Mouse (Mus musculus): Measurements from ENCODE around the gene Psme2.

DNA sequence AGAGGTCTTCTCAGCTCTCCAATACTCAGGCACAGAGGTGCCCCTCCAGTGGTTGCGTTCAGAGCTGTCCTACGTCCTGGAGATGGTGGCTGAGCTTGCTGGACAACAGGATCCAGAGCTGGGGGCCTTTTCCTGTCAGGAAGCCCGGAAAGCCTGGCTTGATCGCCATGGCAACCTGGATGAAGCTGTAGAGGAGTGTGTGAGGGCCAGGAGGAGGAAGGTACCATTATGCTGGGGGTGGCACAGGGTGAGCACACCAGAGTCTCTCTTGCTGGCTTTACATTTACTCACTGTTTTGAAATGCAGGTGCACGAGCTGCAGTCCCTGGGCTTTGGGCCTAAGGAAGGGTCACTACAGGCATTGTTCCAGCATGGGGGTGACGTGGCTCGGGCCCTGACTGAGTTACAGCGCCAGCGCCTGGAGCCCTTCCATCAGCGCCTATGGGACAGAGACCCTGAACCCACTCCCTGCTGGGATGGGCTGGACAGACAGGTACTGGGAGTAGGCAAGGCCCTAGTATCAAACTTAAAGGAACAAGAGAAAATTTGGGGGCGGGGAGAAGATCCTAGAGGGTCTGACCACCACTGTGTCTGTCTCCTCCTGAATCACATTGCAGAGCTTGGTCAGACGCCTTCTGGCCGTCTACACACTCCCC is 5.2 kb upstream of the Psme2 start:
- no peak for TF ChIP-seq CTCF (IDR thresholded peaks at IDR 0.05)
- no peak for TF ChIP-seq EP300 (IDR thresholded peaks at IDR 0.05)

Data from lung, postnatal 0 days (tissue).